Mouse (Mus musculus) c-Kit-negative CD71-positive TER-119-positive erythroid progenitor cells, embryonic 14.5 days (primary cell): ENCODE data around the gene St8sia2.
"Not testable (repeated sequence)": the region's sequence is repeated elsewhere in the genome, so short reads cannot be mapped to it uniquely, and the experiment has no call there.

Experiments
- DNase-seq: peaks from one replicate; pipeline ENCODE4 v3.0.0-alpha.2; 2013; ENCODE audit warnings: low read depth, low spot score

St8sia2 gene

DNA sequence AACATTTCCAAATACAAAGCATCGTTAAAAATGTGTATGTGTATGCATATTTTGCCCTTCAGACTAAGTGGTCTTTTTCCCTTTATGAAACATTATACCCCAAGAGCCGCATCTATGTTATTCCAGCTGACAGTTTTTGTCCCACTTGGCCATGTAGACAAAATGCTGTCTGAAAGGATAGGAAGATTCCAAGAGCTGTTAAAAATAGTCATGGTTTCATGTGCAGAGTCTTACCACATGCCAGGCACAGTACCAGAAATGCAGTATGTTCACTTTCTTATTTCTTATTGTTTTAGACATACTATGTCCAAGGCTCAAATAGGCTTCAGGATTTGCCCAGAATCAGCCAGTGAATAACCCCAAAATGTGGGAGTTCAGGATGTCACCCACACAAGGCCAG lies 24.1 kb downstream of the St8sia2 start:
- no peak for DNase-seq

DNA sequence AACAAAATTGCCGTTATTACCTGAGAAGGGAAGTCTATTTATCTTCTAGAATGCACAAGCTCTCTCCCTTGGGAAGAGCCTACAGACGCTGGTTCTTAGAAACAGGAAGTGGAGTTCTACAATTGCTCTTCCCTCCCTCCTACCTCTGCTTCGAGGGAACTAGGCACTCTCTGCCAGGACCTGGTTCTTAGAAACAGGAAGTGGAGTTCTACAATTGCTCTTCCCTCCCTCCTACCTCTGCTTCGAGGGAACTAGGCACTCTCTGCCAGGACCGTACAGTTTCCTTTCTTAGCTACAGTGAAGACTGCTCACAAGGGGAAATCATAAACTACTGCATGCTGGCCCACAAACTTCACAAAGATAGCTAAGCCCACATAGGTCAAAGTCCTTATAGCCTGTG lies 41.3 kb downstream of the St8sia2 start:
- not testable (repeated sequence) for DNase-seq

DNA sequence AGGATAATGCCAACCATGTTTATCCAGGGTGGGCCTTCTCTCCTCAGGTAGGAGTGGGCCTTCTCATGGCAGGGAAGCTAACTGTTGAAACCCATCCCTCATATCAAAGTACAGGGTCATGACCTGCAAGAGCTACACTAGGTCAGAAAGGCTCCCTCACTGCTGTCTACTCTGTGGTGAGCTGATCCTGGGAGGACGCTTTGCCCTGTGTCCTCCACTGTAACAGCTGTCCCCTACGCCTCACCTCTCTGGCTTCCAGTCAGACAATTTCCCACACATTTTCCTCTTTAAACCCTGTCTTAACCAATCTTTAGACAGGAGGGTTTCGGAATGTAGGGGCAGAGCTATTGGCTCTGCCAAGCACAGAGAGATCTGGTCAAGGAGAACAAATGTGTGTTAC lies 48.3 kb downstream of the St8sia2 start:
- DNase-seq: no peak

DNA sequence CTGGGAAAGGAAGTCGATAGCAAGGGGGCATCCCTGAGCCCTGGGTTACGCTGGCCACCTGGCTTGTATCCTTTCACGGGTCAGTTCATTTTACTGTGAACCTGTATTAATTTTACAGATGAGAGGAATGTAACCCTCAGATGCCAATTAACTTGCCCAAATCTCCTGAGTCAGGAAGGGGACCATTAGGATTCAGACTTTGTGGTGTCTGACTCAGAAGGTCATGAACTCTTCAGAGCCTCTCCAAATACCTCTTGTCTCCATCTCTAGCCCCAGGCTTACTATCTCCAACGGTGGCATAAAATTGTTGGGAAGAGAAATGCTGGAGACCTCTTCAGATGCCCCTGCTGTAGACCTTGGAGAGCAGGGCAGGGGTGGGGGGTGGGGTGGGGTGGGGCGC lies 51.1 kb downstream of the St8sia2 start:
- DNase-seq: no peak

DNA sequence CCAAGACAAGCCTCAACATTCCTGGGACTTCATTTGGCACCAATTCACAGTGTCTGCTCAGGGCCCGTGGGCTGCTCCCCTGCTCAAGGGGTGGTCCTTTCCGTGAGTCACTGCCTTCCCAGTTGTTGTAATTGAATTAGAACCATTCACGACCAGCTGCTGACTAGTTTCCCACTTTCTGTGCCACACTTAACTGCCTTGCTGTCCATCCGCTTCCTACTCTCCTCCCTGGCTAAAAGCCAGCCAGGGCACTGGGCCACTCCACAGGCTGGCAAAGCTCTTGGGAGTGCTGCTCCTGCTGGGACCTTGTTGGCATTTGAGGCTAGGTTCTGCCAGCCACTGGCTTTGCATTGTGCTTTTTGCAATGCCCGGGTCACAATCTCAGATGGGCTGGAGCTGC lies 59.0 kb downstream of the St8sia2 start:
- no peak for DNase-seq

DNA sequence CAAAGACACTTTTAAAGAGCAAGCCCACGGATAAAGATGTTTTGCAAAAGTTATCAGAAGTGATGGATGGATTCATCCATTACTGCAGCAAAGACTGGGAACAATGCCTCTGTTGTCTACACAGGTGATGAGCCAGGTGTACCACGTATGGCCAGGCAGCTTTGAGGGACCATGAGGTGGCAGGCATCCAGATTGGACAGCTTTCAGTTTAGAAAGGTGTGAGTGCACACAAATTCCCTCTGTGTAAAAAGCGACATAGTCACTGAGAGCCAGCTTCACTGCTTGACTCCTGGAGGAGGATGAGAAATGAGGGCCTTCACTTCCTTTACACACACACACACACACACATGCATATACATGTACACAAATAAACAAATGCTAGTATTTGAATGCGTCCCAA lies 60.4 kb downstream of the St8sia2 start:
- no peak for DNase-seq

DNA sequence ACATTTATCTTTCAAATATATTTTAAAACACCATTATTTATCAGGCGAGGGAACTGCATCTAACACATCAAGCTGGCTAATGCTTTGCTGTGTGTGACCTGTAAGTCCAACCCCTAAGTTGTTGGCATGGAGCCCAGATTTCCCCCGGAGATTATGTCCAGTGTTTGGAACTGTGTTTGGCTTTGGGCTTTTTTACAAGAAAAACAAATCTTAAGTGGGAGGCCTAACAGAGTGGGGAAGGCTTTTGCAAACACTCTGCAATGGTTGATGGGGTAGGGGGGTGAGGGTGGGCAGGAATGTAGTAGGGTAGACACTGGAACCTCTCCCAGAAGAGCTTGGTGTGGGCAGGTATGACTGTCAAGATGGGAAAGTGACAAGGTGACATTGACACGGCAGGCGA lies 71.8 kb downstream of the St8sia2 start:
- no peak for DNase-seq

DNA sequence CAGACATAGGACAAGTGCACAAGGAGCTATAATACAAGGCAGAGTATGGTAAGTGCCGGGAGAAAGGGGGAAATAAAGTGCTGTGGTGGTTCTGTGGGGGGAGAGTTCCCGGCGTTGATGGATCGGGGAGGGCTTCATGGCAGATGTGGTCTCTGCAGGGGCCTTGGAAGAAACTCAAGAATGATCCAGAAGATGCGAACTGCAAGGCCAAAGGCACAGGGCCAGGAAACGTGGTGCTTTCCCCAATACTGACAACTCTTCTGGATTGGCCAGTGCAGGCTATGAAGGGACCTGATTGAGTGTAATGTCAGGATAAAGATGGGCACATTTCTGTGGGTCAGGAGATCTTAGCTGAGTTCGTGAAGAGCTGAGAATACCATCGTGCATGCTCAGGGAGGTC lies 74.3 kb downstream of the St8sia2 start:
- no peak for DNase-seq

DNA sequence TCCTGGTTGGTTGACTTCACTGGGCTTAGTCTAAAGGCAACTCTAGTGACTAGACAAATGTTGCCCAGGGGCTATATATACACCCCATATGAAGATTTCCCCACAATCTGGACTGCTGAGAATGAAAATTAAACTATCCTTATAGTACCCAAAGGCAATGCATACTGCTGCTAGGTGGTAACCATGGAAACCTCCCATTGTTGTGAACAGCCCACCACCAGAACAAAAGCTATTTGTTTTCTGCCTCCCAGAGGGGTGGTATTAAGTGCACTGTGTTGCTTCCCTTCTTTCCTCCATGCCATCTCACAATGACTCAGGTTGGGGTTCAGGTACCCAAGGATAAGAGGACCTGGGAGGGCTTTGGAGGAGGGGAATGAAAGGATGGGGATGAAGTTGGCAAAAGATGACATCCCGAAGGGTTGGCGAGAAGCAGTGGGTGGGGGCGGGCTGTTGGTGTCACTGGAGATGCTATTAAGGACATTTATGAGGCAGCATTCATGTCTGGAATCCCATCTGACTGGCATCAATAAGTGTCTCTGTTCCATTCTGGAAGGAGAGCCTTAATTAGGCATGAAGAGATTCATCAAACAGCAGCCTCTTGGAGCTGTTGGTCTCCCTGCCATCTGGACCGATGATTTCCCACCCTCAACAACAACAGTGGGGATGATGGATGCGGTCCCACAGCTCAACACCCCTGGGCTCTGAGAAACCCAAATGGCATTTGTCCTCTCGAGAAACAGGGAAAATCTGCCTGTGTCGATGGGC lies 75.3 kb downstream of the St8sia2 start:
- DNase-seq: no peak

DNA sequence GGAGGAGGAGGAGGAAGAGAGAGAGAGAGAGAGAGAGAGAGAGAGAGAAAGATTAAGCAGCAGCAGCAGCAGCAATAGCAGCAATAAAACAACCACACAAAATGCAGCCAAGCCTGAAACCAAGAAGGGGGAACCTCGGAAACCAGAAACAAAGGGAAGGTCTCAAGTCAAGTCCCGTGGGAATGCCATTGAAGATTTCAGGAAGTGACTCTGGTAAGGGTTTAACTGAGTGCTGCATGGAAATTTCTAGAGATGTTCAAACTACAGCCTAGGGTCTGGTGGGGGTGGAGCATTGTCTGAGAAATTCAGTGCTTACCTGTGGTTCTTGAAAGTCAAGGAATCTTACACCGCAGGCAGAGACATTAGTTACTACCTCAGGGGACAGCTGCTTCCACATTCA lies 77.4 kb downstream of the St8sia2 start:
- no peak for DNase-seq

DNA sequence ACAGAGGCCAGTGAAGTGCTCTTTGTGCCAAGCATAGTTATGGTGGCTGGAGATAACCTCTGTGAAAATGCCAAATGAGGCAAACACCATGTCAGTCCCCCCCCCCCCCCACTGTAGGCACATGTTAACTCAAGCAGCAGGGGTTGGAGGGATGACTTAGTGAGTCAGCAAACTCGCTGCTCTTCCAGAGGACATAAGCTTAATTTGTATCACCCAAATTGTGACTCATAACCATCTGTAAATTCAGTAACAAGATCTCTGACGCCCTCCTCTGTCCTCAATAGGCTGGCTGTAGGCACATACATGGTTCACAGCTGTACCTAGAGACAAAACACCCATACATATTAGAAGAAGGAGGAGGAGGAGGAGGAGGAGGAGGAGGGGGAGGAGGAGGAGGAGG lies 77.8 kb downstream of the St8sia2 start:
- DNase-seq: no peak

DNA sequence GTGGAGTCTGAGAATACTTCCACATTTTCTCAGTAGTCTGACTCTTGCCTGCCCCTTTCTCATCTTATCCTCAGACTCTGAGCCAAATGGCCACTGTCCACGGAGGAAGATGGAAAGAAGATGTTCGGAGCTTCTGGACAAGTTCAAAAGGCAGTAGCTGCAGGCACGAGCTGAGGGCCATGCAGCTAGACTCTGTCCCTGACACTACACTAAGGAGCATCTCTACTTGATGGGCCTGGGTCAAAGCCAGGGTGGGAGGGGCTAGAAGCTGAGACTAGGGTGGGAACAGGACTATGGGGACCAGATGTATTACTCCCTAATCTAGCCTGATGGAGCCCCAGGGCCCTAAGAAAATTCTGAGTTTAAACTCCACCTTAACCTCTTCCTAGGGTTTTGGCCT lies 80.5 kb downstream of the St8sia2 start:
- DNase-seq: no peak

DNA sequence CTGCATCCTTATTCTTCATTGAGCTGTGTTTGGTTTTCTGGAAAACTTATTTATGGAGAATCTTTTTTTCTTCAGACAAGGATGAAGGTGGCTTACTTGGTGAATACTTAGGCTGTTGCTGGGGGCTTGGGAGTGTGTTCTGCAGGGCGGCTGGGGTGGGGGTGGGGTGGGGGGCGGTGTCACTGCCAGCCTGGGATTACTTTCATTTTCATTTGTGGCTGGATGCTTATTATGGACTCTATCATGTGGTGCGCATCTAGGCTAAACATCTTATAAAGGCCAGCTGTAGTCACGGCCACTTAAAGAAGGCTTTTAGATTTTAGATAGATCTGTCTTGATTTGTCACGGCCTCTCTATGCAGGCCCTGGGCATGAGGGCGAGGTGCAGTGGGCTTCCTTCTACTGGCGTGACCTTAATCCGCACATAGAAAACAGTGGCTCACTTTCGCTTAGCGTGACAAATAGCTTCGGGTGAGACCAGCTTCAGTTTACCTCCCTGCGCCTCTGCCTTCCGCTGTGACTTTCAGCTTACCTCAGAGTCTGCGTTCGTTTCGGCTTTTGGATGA lies 92.5 kb downstream of the St8sia2 start:
- no peak for DNase-seq

DNA sequence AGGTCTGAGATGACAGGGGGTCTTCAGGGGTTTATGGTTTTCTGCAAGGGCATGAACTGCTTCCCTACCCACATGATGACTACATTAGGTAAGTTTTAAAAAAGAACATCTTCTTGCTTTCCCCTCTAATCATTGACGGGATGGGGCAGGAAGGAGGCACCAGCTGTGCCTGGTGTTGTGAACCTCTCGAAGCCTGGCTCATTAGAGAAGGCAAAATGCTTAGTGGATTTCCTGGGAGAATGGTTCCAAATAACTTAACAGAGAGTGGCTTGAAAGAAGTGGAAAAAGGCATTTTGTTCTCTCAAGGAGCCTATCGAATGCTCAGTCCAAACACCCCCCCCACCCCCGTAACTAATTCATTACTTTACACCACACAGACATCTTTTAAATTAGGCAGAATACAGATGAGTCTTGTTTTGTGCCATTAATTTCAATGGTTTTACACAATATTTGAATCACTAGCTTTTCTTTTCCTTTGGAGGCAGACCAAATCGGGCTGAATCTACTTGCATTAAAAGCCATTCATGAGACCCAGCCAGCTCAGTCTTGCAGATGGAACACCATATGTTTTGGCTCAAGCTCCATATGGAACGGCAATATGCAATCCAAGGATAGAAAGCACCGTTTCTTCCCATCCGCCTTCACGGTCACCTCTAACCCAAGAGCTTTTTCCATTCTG lies 95.7 kb downstream of the St8sia2 start:
- no peak for DNase-seq

DNA sequence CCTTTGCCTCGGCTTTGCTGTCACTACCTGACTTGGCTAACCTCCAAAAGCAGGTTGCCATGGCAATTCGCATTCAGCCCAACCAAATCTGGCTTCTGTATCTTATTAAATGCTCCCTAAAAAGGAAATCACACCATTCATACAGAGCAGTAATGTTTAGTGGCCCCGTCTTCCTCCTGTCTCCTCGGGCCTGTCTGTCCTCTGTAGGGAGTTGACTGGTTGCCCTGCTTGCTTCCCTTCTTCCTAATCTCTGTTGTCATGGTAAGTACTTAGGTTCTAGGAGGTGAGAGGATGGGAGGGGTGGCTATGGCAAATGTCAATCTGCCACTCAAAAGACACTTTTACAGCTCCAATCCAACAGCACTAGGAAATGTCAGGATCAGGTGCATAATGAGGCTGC lies 101.6 kb downstream of the St8sia2 start:
- DNase-seq: no peak

DNA sequence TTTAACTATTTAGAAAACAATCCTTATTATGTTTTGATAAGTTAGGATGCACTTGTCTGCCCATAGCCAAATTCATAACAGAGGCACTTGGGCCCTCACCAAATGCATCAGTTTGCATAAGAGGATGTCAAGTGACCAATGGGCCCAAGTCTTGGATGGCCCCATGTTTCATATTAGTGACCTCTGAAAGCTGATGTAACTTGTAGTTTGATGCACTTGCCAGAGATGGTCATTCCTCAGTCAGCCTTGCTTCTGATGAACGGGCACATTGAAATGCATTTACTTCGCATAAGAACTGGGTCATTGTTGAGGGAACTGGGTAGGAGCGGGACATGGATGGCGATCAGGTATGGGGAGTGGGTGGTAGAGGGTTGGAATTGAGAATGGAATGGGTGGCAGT lies 102.6 kb downstream of the St8sia2 start:
- no peak for DNase-seq

DNA sequence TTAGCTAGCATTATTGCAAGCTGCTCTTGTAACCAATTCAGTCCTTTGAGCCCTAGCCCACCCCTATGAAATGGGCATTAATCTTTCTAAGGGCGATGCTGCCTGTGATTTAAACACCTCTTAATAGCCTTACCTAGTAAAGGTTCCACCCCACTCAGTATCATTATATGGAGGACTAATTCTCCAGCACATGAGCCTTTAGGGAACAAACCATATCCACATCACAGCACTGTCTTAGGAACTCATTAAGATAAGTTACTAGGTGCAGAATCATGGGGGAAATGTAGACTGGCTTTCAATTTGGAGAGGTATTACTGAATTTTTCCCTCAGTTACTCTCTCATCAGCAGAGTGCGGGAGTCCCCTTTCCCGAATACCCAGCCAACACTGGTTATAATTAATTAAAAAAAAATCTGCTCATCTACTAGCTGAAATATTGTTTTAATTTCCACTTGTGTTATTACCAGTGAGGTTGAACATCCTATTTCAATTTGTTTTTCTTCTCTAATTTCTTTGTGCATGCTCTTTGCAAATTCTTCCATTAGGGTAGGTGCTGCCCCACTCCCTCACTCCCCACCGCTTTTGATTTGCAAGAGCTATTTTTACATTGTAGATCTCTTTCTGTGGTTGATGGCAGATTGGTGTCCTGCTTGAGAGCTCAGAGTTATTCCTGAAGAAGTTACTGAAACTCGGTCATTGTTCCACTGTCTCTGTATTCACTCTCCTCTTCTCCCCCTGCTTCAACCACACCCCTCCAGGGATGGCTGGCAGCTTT lies 103.9 kb downstream of the St8sia2 start:
- no peak for DNase-seq

DNA sequence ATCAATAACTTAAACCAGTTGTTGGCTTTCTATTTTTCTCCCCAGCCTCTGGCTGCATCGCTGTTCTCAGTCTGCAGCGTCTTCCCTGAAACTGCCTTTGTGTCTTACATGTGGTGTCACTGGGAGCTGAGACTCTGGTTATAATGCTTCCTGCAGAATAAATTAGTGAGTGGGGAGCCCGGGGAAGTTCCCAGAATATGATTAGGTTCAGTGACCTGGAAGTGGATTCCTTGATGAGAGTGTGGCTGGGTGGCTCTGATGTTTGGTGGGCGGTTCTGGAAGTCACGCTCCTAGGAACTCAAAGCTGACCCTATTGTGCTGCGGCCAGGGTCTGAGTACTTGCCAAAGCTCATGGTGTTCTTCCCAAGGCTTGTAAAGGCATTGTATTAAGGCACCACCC lies 119.0 kb downstream of the St8sia2 start:
- no peak for DNase-seq

DNA sequence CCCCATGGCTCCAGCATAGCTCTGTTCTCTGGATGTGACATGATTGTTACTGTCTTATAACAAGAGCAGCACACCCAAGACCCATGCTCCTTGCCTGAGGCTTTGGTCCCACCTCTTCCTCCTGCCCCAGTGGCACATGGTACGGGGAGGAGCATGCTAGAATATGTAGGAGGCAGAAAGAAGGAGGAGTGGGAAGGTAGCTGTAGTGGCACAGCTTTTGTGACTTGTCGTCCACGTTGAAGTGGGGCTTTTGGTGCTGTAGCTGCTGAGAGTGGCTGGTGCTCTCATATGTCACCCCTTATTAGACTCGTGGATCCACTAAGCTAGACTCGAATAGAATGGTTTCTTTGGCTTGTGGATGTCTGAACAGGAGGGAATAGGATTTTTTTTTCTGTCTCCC lies 121.7 kb downstream of the St8sia2 start:
- DNase-seq: no peak

DNA sequence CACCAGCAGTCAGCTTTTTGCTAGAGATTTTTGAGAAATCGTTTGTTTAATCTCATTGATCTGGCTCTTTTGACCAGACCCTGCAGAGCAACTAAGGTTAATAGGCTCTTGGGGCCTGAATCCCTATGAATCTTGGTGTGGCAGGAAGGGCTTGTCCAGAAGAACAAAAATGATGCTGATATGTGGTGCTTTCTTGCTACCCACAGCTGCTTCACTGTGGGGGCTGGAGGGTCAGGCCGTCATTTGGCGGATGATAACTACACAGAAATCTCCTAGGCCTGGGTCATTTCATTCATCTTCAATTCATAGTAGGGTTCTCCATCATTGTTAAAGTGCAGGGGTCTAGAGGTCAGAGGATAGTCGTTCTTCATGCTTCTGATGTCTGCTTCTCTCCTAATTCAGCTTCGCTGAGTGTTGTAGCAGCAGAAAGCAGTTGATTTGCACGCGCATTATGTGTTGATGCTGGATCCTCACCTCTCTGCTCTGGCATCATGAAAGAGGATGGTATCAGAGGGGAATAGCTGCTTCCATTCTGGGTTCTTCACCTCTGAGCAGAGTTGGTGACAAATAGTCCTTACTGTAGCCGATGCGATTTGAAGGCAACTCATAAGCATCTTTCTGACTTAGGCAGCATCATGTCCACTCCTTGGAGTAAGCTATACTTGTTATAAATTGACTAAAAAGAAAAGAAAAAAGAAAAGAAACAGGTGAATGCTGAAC lies 122.4 kb downstream of the St8sia2 start:
- DNase-seq: no peak

DNA sequence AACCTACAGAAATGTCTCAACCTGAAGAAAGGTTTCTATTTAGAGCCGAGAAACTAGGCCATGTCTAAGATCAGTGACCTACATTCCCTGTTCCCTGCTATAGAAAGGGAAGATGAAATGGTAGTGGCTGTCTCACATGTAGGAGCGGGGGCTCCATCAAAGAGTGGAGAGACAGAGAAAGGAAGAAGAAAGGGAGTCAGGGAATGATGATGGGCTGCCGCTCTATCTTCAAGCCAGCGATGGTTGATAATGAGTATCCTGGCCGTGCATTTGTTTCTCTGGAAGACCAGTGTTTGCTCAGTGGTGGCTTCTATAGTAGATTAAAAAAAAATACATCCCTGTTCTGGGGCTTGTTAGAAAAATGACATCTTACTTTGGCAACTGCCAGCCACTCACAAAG lies 123.0 kb downstream of the St8sia2 start:
- DNase-seq: no peak
